Mouse (Mus musculus) olfactory bulb, adult 2 months (tissue): Measurements from ENCODE around the gene Arl5c. TPM values are rescaled to one million over a fixed set of nuclear protein-coding genes. Genes with fewer than 3 reads are reported as not detected.

Experiments
- H3K27ac ChIP-seq: fragments of 200-500 bp; 2 replicates; pipeline ENCODE4 v1.5.1; 2012; ENCODE audit warnings: low read depth, low read length; ENCODE audit not compliant: insufficient read depth
- H3K4me1 ChIP-seq: fragments of 200-500 bp; 2 replicates; pipeline ENCODE4 v1.6.1; 2012; ENCODE audit warnings: low read length; ENCODE audit not compliant: control insufficient read depth, insufficient read depth
- H3K4me3 ChIP-seq: fragments of 200-500 bp; 2 replicates; pipeline ENCODE4 v1.5.1; 2012; ENCODE audit warnings: mild to moderate bottlenecking, low read depth, low read length, moderate library complexity; ENCODE audit not compliant: insufficient read depth
- CTCF ChIP-seq: fragments of 200-500 bp; IDR thresholded peaks from 2 replicates; pipeline ENCODE4 v1.5.1; 2012; ENCODE audit warnings: low read depth, mild to moderate bottlenecking, low read length, moderate library complexity; ENCODE audit not compliant: insufficient read depth
- POLR2A ChIP-seq: fragments of 200-500 bp; IDR thresholded peaks from 2 replicates; pipeline ENCODE4 v1.6.1; 2012; ENCODE audit warnings: mild to moderate bottlenecking, low read depth, low read length, moderate library complexity; ENCODE audit not compliant: insufficient read depth
- WGBS: fragments of 180-500 bp; shearing (Covaris S2); methylation state at CpG from one replicate; pipeline ENCODE4 v1.1.7; 2018; 5-methylcytosine and 5-hydroxymethylcytosine counted together
- polyA plus RNA-seq: library from polyadenylated mRNA; stranded (reverse); fragments of >200 nt; gene quantifications from 2 replicates; pipeline ENCODE4 v1.2.4, GENCODE M21; 2012; ENCODE audit warnings: low replicate concordance; ENCODE audit not compliant: missing spikeins, insufficient read depth, insufficient read length

Arl5c gene
- polyA plus RNA-seq, 1 experiment: not detected

GRCm38 (mm10) chr11:97986738-97987465 is 9.1 kb downstream of the Arl5c start:
- H3K4me1 ChIP-seq: peaks cover 20% of the 10 kb centered on the region
- no peak overlapping the region for H3K27ac ChIP-seq
- 26% methylated on average over 17 of the region's 17 CpGs for WGBS
- TF ChIP-seq POLR2A: no peak
- no peak for TF ChIP-seq CTCF
- H3K4me3 ChIP-seq: peak overlapping the region; percentile 57; the same call in 1 of the 2 replicates

- H3K27ac ChIP-seq: no peak within 1 kb of the TSS
- 5% methylated on average over 74 of the region's 74 CpGs for WGBS
- H3K4me3 ChIP-seq: peak within 1 kb of the TSS; percentile 57
- H3K4me1 ChIP-seq: peaks cover 20% of the 10 kb centered on the region
- no peak for TF ChIP-seq POLR2A
- TF ChIP-seq CTCF: no peak
Measured at GRCm38 (mm10) chr11:97985727-97986677, 10.0 kb downstream of the Arl5c start, which contains the start of gene Plxdc1. Gene Plxdc1 (minus strand): TSS chr11:97986444.

DNA sequence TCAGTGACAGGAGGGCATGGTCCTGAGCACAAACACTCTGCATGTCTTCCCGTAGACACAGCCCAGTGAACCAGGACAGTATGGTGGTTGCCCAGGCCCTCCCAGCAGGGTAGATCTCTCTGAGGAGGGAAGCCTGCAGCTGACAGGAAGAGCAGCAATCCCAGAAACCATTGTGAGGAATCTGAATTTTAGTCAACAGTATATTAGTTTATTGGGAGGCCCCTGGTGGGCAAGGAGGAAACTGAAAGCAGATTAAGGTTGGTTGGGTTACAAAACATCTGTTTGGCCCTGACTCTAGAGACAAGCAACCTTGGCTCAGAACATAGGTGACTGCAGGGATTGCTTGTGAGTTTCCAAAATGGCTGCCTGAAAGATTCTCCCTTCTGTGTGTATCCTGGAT is 12.0 kb downstream of the Arl5c start:
- 82% methylated on average over 1 of the region's 1 CpGs for WGBS
- no peak overlapping the region for H3K27ac ChIP-seq
- TF ChIP-seq POLR2A (no peak), CTCF (no peak)
- H3K4me1 ChIP-seq: peaks cover 11% of the 10 kb centered on the region
- no peak overlapping the region for H3K4me3 ChIP-seq

GRCm38 (mm10) chr11:97983506-97983905 is 12.5 kb downstream of the Arl5c start:
- Histone ChIP-seq H3K4me3 (no peak overlapping the region), H3K27ac (no peak overlapping the region), H3K4me1 (peaks cover 11% of the 10 kb centered on the region)
- 96% methylated on average over 3 of the region's 3 CpGs for WGBS
- no peak for TF ChIP-seq CTCF
- TF ChIP-seq POLR2A: no peak

DNA sequence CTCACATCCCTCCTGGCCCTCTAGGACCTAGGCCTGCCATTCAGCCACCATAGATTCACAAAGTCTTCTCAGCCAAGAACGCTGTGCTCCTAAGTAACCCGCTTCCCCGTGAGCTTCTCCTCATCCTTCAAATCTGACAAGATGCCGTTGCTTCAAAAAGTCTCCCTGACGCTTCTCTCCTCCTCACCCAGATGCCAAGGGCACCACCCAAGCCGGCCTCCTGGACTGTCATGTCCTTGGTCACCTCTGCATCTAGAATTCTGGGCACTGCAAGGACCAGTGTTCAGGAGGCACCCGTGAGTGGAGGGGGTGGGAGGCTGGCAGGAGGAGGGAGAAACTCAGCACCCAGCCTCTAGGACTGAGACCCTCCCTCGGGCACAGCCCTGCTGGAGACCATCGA is 13.3 kb downstream of the Arl5c start:
- Histone ChIP-seq H3K4me1 (peaks cover 11% of the 10 kb centered on the region), H3K27ac (no peak overlapping the region), H3K4me3 (no peak overlapping the region)
- TF ChIP-seq POLR2A: no peak
- TF ChIP-seq CTCF: no peak
- 91% methylated on average over 9 of the region's 9 CpGs for WGBS

- Histone ChIP-seq H3K4me3 (no peak overlapping the region), H3K27ac (no peak overlapping the region), H3K4me1 (peaks cover under 1% of the 10 kb centered on the region; the same call in 1 of the 2 replicates)
- WGBS: 70% methylated on average over 9 of the region's 9 CpGs
- TF ChIP-seq CTCF: no peak
- no peak for TF ChIP-seq POLR2A
Measured at GRCm38 (mm10) chr11:97980531-97980966, 15.4 kb downstream of the Arl5c start.

GRCm38 (mm10) chr11:97979824-97980495 is 16.0 kb downstream of the Arl5c start:
- 80% methylated on average over 10 of the region's 10 CpGs for WGBS
- TF ChIP-seq POLR2A (no peak), CTCF (no peak)
- Histone ChIP-seq H3K4me1 (no peaks in the 10 kb centered on the region), H3K4me3 (no peak overlapping the region), H3K27ac (no peak overlapping the region)

- H3K4me3 ChIP-seq: no peak overlapping the region
- WGBS: 92% methylated on average over 13 of the region's 13 CpGs
- no peaks in the 10 kb centered on the region for H3K4me1 ChIP-seq
- no peak for TF ChIP-seq POLR2A
- TF ChIP-seq CTCF: no peak
- no peak overlapping the region for H3K27ac ChIP-seq
Measured at GRCm38 (mm10) chr11:97978392-97978791, 17.6 kb downstream of the Arl5c start.

GRCm38 (mm10) chr11:97977797-97978196 is 18.2 kb downstream of the Arl5c start:
- Histone ChIP-seq H3K27ac (no peak overlapping the region), H3K4me1 (no peaks in the 10 kb centered on the region), H3K4me3 (no peak overlapping the region)
- TF ChIP-seq POLR2A (no peak), CTCF (no peak)
- WGBS: 90% methylated on average over 5 of the region's 5 CpGs
